In genomic region chr11:102375196-102376173, GRCm38 (mm10) we compare ENCODE assay signal across 8 mouse cellular contexts. TPM values are rescaled to one million over a fixed set of nuclear protein-coding genes. Genes with fewer than 3 reads are reported as not detected.
A peak's percentile ranks its signal among the peaks of the same experiment; 100 is the strongest.
DNase-seq lines count a peak whose midpoint lies in the region; ATAC-seq and TF ChIP-seq lines count a peak whose summit lies in the region.

No protein-coding gene starts in this region.

- H3K4me2 ChIP-seq in forebrain, embryonic 16.5 days (ENCODE audit: low read length) = peak overlapping the region; percentile 39
- H3K4me2 ChIP-seq in hindbrain, embryonic 12.5 days (replicated peaks) = peak overlapping the region; percentile 42
- H3K4me2 ChIP-seq in myocyte (ENCODE audit: low read depth) = peak overlapping the region; percentile 55

- H3K4me1 ChIP-seq in forebrain, embryonic 16.5 days (replicated peaks; ENCODE audit: control insufficient read depth, insufficient read depth, low read length) = peaks cover 11% of the 10 kb centered on the region
- peaks cover 16% of the 10 kb centered on the region for H3K4me1 ChIP-seq in hindbrain, embryonic 12.5 days

- H3ac ChIP-seq in myocyte (ENCODE audit: control insufficient read depth, insufficient read length) = no peak overlapping the region

- no peaks in the 10 kb centered on the region for H3K36me3 ChIP-seq in forebrain, embryonic 16.5 days (ENCODE audit: control insufficient read depth, insufficient read depth)
- no peaks in the 10 kb centered on the region for H3K36me3 ChIP-seq in hindbrain, embryonic 12.5 days
- no peaks in the 10 kb centered on the region for H3K36me3 ChIP-seq in myocyte (ENCODE audit: control insufficient read depth, insufficient read depth)

- H3K9ac ChIP-seq in forebrain, embryonic 16.5 days (replicated peaks; ENCODE audit: low read depth, low read length) = peak overlapping the region; percentile 15; the same call in 1 of the 2 replicates
- H3K9ac ChIP-seq in hindbrain, embryonic 12.5 days = peak overlapping the region; percentile 8; the same call in 1 of the 2 replicates

- no peaks in the 10 kb centered on the region for H3K79me2 ChIP-seq in myocyte (ENCODE audit: control insufficient read depth, insufficient read depth)

- H3K4me3 ChIP-seq in forebrain, embryonic 16.5 days (replicated peaks; ENCODE audit: low read length) = no peak overlapping the region; the same call in 1 of the 2 replicates
- H3K4me3 ChIP-seq in hindbrain, embryonic 12.5 days = peak overlapping the region; percentile 6
- no peak overlapping the region for H3K4me3 ChIP-seq in myocyte

- peak; percentile 40; the same call in 1 of the 2 replicates for ATAC-seq in forebrain, embryonic 16.5 days
- ATAC-seq in hindbrain, embryonic 12.5 days (ENCODE audit: low FRiP score) = no peak

- 5% methylated on average over 23 of the region's 23 CpGs for WGBS in forebrain, embryonic 16.5 days
- 5% methylated on average over 23 of the region's 23 CpGs for WGBS in hindbrain, embryonic 12.5 days

- no peak for TF ChIP-seq POLR2A in myocyte (IDR thresholded peaks at IDR 0.05; ENCODE audit: insufficient read length, low read depth)

- peak; percentile 75 for DNase-seq in MN1 (ENCODE audit: low spot score)
- DNase-seq in cerebellum, adult 11-12 months = peak; percentile 82
- peak; percentile 93 for DNase-seq in liver
- no peak for DNase-seq in layer of hippocampus, postnatal 36 days
- no peak for DNase-seq in frontal cortex, postnatal 25 days (ENCODE audit: low spot score in 2 of 2)

- no peak overlapping the region for H3K27ac ChIP-seq in forebrain, embryonic 16.5 days (ENCODE audit: low read length)
- peak overlapping the region; percentile 2; the same call in 1 of the 2 replicates for H3K27ac ChIP-seq in hindbrain, embryonic 12.5 days

- H3K27me3 ChIP-seq in forebrain, embryonic 16.5 days (replicated peaks; ENCODE audit: control insufficient read depth, insufficient read depth, low read length) = no peaks in the 10 kb centered on the region
- peaks cover 12% of the 10 kb centered on the region for H3K27me3 ChIP-seq in hindbrain, embryonic 12.5 days
- no peaks in the 10 kb centered on the region for H3K27me3 ChIP-seq in myocyte (ENCODE audit: control insufficient read depth, insufficient read depth, insufficient read length)

- no peaks in the 10 kb centered on the region for H3K9me3 ChIP-seq in forebrain, embryonic 16.5 days (ENCODE audit: control insufficient read depth, low read length)
- H3K9me3 ChIP-seq in hindbrain, embryonic 12.5 days (replicated peaks) = no peaks in the 10 kb centered on the region

TF ChIP-seq in myocyte, 11 proteins besides CTCF, POLR2A, EP300 and RAD21:
- TF ChIP-seq TCF3 (IDR thresholded peaks at IDR 0.05; ENCODE audit: insufficient read length, low read depth) = peak; percentile 65
- TF ChIP-seq TCF12 (IDR thresholded peaks at IDR 0.05; ENCODE audit: insufficient read depth, poor library complexity, severe bottlenecking) = peak; percentile 81
- peak; percentile 21 to 93 (median 89) for TF ChIP-seq MYOD1 (IDR thresholded peaks at IDR 0.05; ENCODE audit: control insufficient read depth in 1 of 3, insufficient read length in 2 of 3, low read depth in 2 of 3)
- no peak for TF ChIP-seq SRF (IDR thresholded peaks at IDR 0.05; ENCODE audit: control insufficient read depth, insufficient read length, low read depth)
- peak; percentile 47 to 91 (median 63) for TF ChIP-seq MYOG (IDR thresholded peaks at IDR 0.05; ENCODE audit: control insufficient read depth in 1 of 3, insufficient read depth in 1 of 3, insufficient read length in 2 of 3, low read depth in 2 of 3)
- TF ChIP-seq E2F4 (IDR thresholded peaks at IDR 0.05; ENCODE audit: insufficient read depth) = no peak
- TF ChIP-seq REST (IDR thresholded peaks at IDR 0.05; ENCODE audit: insufficient read depth, insufficient read length) = no peak

RNA-seq across cellular contexts. Expression of gene Slc4a1, which starts 9.5 kb away (rescaled TPM):
- 2.0 and 2.9 TPM in 2 replicates for polyA plus RNA-seq in forebrain, embryonic 16.5 days (2015; fragmentation: Nextera tagmentation; extraction: Ambion mirVana)
- 30.8 and 33.5 TPM in 2 replicates for polyA plus RNA-seq in hindbrain, embryonic 12.5 days (2016; fragmentation: Nextera tagmentation; extraction: Ambion mirVana)
- polyA plus RNA-seq in myocyte (2012; fragmentation: generic; extraction: Trizol) = not detected
- total RNA-seq in layer of hippocampus, postnatal 36 days (2021) = under 1 TPM; 0.10 to 0.15 TPM

RNA-seq across cellular contexts. Expression of gene Rundc3a, which starts 17.7 kb away (rescaled TPM):
- 129 and 156 TPM in 2 replicates for polyA plus RNA-seq in forebrain, embryonic 16.5 days (2015; fragmentation: Nextera tagmentation; extraction: Ambion mirVana)
- polyA plus RNA-seq in hindbrain, embryonic 12.5 days (2016; fragmentation: Nextera tagmentation; extraction: Ambion mirVana) = 125 and 140 TPM in 2 replicates
- polyA plus RNA-seq in myocyte (2012; fragmentation: generic; extraction: Trizol) = 10.3 TPM
- total RNA-seq in layer of hippocampus, postnatal 36 days (2021) = 100 to 1,000 TPM; 455 to 507 TPM

RNA-seq across cellular contexts. Expression of gene Slc25a39, which starts 32.3 kb away (rescaled TPM):
- 134 and 143 TPM in 2 replicates for polyA plus RNA-seq in forebrain, embryonic 16.5 days (2015; fragmentation: Nextera tagmentation; extraction: Ambion mirVana)
- 148 and 157 TPM in 2 replicates for polyA plus RNA-seq in hindbrain, embryonic 12.5 days (2016; fragmentation: Nextera tagmentation; extraction: Ambion mirVana)
- 274 TPM for polyA plus RNA-seq in myocyte (2012; fragmentation: generic; extraction: Trizol)
- total RNA-seq in layer of hippocampus, postnatal 36 days (2021) = 10 to 100 TPM; 61.9 to 64.0 TPM

RNA-seq across cellular contexts. Expression of gene Grn, which starts 54.6 kb away (rescaled TPM):
- 68.0 and 72.8 TPM in 2 replicates for polyA plus RNA-seq in forebrain, embryonic 16.5 days (2015; fragmentation: Nextera tagmentation; extraction: Ambion mirVana)
- polyA plus RNA-seq in hindbrain, embryonic 12.5 days (2016; fragmentation: Nextera tagmentation; extraction: Ambion mirVana) = 96.9 and 101 TPM in 2 replicates
- polyA plus RNA-seq in myocyte (2012; fragmentation: generic; extraction: Trizol) = 174 TPM
- total RNA-seq in layer of hippocampus, postnatal 36 days (2021) = 10 to 100 TPM; 60.3 to 68.3 TPM

RNA-seq across cellular contexts. Expression of gene Ubtf, which starts 55.9 kb away (rescaled TPM):
- polyA plus RNA-seq in forebrain, embryonic 16.5 days (2015; fragmentation: Nextera tagmentation; extraction: Ambion mirVana) = 99.1 and 116 TPM in 2 replicates
- 101 and 111 TPM in 2 replicates for polyA plus RNA-seq in hindbrain, embryonic 12.5 days (2016; fragmentation: Nextera tagmentation; extraction: Ambion mirVana)
- polyA plus RNA-seq in myocyte (2012; fragmentation: generic; extraction: Trizol) = 58.6 TPM
- 100 to 1,000 TPM; 127 to 128 TPM for total RNA-seq in layer of hippocampus, postnatal 36 days (2021)

Comparison
In these comparisons a context has a peak if more than half of its experiments do, and no peak if none do; other contexts are left out.
1. DNase-seq: peak in MN1 (single experiment), cerebellum, adult 11-12 months (single experiment) and liver (single experiment); none in layer of hippocampus, postnatal 36 days (0 of 2) and frontal cortex, postnatal 25 days (0 of 2).
2. RNA of gene Rundc3a, which starts 17.7 kb away (polyA plus RNA-seq): 129 to 156 TPM in forebrain, embryonic 16.5 days and 125 to 140 TPM in hindbrain, embryonic 12.5 days; 10.3 TPM in myocyte (single experiment); every median in the first group is over 10 times any median in the second.
3. Peak in every context shown above with its lines, with median percentiles within 50 percentile points of each other: H3K4me2 ChIP-seq.